Mouse (Mus musculus) heart, embryonic 10.5 days (tissue): ENCODE measurements at regions not wholly inside any gene's neighbourhood (a gene's known extent, or its start where the extent isn't known, plus 50 kb on each side); places are given as distances from the start of the nearest gene placed in this dataset.
A peak's percentile ranks its signal among the peaks of the same experiment; 100 is the strongest.

ENCODE experiments used
- DNase-seq: peaks from one replicate; pipeline ENCODE4 v3.0.0-alpha.2; 2017; ENCODE audit warnings: low spot score
- H3K27ac ChIP-seq: fragments of 300-500 bp; sonication (generic); 2 replicates; pipeline ENCODE4 v1.5.1; 2016; ENCODE audit warnings: mild to moderate bottlenecking
- H3K27me3 ChIP-seq: fragments of 300-500 bp; sonication (generic); 2 replicates; pipeline ENCODE4 v1.6.1; 2016; ENCODE audit warnings: mild to moderate bottlenecking; ENCODE audit not compliant: poor library complexity, insufficient read depth, severe bottlenecking
- H3K36me3 ChIP-seq: fragments of 300-500 bp; sonication (generic); 2 replicates; pipeline ENCODE4 v1.6.1; 2016; ENCODE audit warnings: mild to moderate bottlenecking, moderate library complexity
- H3K4me1 ChIP-seq: fragments of 300-500 bp; sonication (generic); 2 replicates; pipeline ENCODE4 v1.6.1; 2016; ENCODE audit warnings: mild to moderate bottlenecking
- H3K4me3 ChIP-seq: fragments of 300-500 bp; sonication (generic); 2 replicates; pipeline ENCODE4 v1.5.1; 2016; ENCODE audit warnings: mild to moderate bottlenecking, moderate library complexity
- H3K9me3 ChIP-seq: fragments of 300-500 bp; sonication (generic); 2 replicates; pipeline ENCODE4 v1.6.1; 2016; ENCODE audit warnings: mild to moderate bottlenecking, moderate library complexity
- WGBS: fragments of 180-500 bp; shearing (Covaris S2); methylation state at CpG from one replicate; pipeline ENCODE4 v1.1.7; 2016; 5-methylcytosine and 5-hydroxymethylcytosine counted together

- no peaks in the 10 kb centered on the region for H3K4me1 ChIP-seq
- no peaks in the 10 kb centered on the region for H3K27me3 ChIP-seq
- 70% methylated on average over 3 of the region's 3 CpGs for WGBS
- H3K36me3 ChIP-seq, result no peaks in the 10 kb centered on the region
- DNase-seq, result no peak
- no peak overlapping the region for H3K27ac ChIP-seq
- H3K9me3 ChIP-seq, result no peaks in the 10 kb centered on the region
- no peak overlapping the region for H3K4me3 ChIP-seq
These were observed 53.7 kb upstream of the Ripply2 start for GRCm38 (mm10) chr9:86961663-86962062.

GRCm38 (mm10) chr9:86957076-86957475, 58.3 kb upstream of the Ripply2 start:
- Histone ChIP-seq H3K4me1 (peaks cover 14% of the 10 kb centered on the region; the same call in 1 of the 2 replicates), H3K4me3 (no peak overlapping the region), H3K27ac (no peak overlapping the region), H3K9me3 (no peaks in the 10 kb centered on the region), H3K36me3 (no peaks in the 10 kb centered on the region), H3K27me3 (no peaks in the 10 kb centered on the region)
- WGBS, result 79% methylated on average over 1 of the region's 1 CpGs
- no peak for DNase-seq

- H3K36me3 ChIP-seq, result no peaks in the 10 kb centered on the region
- H3K9me3 ChIP-seq, result no peaks in the 10 kb centered on the region
- peaks cover 16% of the 10 kb centered on the region; the same call in 1 of the 2 replicates for H3K4me1 ChIP-seq
- 83% methylated on average over 3 of the region's 3 CpGs for WGBS
- DNase-seq, result no peak
- no peak overlapping the region for H3K27ac ChIP-seq
- no peaks in the 10 kb centered on the region for H3K27me3 ChIP-seq
- no peak overlapping the region for H3K4me3 ChIP-seq
These were observed 59.6 kb upstream of the Ripply2 start for GRCm38 (mm10) chr9:86955720-86956119.

GRCm38 (mm10) chr9:86951958-86952509, 63.3 kb upstream of the Ripply2 start:
- Histone ChIP-seq H3K4me1 (peaks cover 16% of the 10 kb centered on the region; the same call in 1 of the 2 replicates), H3K4me3 (no peak overlapping the region), H3K27me3 (no peaks in the 10 kb centered on the region), H3K36me3 (no peaks in the 10 kb centered on the region), H3K9me3 (no peaks in the 10 kb centered on the region), H3K27ac (peak overlapping the region; percentile 26; the same call in 1 of the 2 replicates)
- 40% methylated on average over 11 of the region's 11 CpGs for WGBS
- DNase-seq, result peak; percentile 76

- no peak overlapping the region for H3K27ac ChIP-seq
- DNase-seq, result no peak
- H3K4me3 ChIP-seq, result no peak overlapping the region
These were observed 65.5 kb upstream of the Ripply2 start for GRCm38 (mm10) chr9:86949885-86950284.

GRCm38 (mm10) chr9:86931196-86931595, 50.7 kb upstream of the Snap91 start:
- Histone ChIP-seq H3K4me3 (no peak overlapping the region), H3K9me3 (no peaks in the 10 kb centered on the region), H3K27ac (no peak overlapping the region), H3K27me3 (no peaks in the 10 kb centered on the region), H3K36me3 (no peaks in the 10 kb centered on the region), H3K4me1 (no peaks in the 10 kb centered on the region)
- no peak for DNase-seq
- 74% methylated on average over 3 of the region's 3 CpGs for WGBS

More at GRCm38 (mm10) chr9:86949885-86950284, 65.5 kb upstream of the Ripply2 start:
- no peaks in the 10 kb centered on the region for H3K27me3 ChIP-seq
- no peaks in the 10 kb centered on the region for H3K36me3 ChIP-seq
- H3K4me1 ChIP-seq, result peaks cover 16% of the 10 kb centered on the region; the same call in 1 of the 2 replicates
- WGBS, result 14% methylated on average over 1 of the region's 1 CpGs
- no peaks in the 10 kb centered on the region for H3K9me3 ChIP-seq
